Mouse (Mus musculus): ENCODE results near the gene Hist2h2ac. TPM values are rescaled to one million over a fixed set of nuclear protein-coding genes. Genes with fewer than 3 reads are reported as not detected.
"Not testable (repeated sequence)": the region's sequence is repeated elsewhere in the genome, so short reads cannot be mapped to it uniquely, and the experiment has no call there.

Hist2h2ac gene
- total RNA-seq, 2 experiments from 2014 or later: 21.9 to 28.0 TPM

DNA sequence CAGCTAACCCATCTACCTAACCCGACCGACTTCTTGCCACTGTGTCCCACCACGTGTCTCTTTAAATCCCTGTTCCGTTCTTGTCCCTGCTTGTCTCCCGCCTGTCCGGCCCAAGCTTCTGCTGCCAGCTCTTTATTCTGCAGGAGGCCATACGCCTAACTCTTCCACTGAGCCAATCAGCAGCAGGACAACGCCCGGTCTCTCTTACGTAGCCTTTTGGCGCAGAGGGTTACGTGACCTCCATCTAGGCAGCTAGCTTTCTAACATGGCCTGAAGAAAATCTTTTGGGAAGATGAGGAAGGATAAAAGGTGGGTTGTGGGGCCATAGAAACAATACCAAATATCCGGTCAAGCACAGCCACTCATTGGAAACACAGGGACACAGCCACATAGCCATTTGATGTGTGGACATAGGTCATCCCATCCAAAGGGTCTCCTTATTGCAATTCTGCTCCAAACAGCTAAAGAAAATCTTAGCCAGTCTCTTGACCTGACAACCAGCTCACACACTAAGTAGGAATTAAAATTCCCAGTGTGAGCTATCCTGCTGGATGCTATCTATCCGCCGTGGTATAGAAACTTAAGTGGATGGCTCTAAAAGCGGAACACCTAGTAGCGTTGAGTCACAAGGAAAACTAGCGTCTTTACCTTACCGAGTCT is 41.7 kb upstream of the Hist2h2ac start:
- no peak for TF ChIP-seq CTCF (conservative IDR thresholded peaks at IDR 0.05)
- H3K27ac ChIP-seq: peak overlapping the region; percentile 99
- DNase-seq (ENCODE audit: low spot score in 2 of 2): peak; percentile 70 to 88
- H3K4me3 ChIP-seq: peak overlapping the region; percentile 68

DNA sequence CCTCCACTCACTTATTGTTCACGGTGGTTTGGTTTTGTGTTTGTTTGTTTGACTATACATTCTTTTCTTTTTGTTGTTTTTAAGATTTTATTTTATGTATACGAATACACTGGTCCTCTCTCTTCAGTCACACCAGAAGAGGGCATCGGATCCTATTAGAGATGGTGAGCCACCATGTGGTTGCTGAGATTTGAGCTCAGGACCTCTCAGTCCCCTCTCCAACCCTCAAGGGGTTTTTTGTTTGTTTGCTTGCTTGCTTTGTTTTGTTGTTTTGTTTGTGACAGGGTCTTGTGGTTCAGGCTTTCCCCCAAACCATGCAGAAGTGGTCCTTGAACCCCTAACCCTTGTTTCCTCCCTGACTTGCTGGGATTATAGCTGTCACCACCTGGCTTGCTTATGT is 40.9 kb upstream of the Hist2h2ac start:
- peak; percentile 53 for TF ChIP-seq CTCF (conservative IDR thresholded peaks at IDR 0.05)
- H3K27ac ChIP-seq: peak overlapping the region; percentile 99
- peak overlapping the region; percentile 68 for H3K4me3 ChIP-seq
- no peak for DNase-seq (ENCODE audit: low spot score in 2 of 2)

DNA sequence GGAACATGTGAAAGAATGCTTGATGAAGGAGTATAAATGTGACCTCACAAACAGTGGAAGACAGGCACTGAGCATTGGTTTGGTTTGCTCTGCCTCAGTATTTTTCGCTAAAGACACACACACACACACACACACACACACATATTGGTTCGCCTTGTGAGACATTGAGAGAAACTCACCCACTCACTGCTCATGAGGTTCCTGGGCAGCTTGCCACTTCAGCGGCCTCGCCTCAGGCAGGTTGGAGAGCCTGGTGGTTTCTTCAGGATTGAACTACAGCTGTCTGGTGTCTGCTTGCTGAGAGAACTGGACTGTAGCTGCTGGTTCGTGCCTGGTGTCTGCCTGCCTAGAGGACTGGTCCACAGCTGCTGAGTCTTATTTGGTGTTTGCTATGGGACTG is 39.5 kb upstream of the Hist2h2ac start:
- Histone ChIP-seq H3K27ac (no peak overlapping the region), H3K4me3 (no peak overlapping the region)
- no peak for DNase-seq (ENCODE audit: low spot score in 2 of 2)
- no peak for TF ChIP-seq CTCF (conservative IDR thresholded peaks at IDR 0.05)

DNA sequence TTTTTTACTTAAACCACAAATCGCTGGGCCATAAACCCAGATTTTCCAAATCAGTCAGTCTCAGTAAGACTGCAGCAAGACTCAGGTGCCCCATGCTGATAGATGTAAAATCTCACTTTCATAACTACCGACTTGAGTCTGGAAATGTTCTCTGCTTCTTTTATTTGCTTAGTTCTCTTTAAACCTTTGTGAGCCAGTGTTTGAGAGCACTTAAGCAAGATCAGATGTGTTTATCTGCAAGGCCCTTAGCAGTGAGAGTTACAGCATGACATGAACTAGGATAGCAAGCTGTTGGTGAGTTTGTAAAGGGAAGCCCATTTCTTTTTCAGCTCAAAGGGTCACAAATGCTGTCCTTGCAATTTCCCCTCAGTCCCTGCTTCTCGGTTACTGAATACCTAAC is 36.5 kb upstream of the Hist2h2ac start:
- Histone ChIP-seq H3K27ac (no peak overlapping the region), H3K4me3 (no peak overlapping the region)
- DNase-seq (ENCODE audit: low spot score in 2 of 2): no peak
- TF ChIP-seq CTCF (conservative IDR thresholded peaks at IDR 0.05): no peak

DNA sequence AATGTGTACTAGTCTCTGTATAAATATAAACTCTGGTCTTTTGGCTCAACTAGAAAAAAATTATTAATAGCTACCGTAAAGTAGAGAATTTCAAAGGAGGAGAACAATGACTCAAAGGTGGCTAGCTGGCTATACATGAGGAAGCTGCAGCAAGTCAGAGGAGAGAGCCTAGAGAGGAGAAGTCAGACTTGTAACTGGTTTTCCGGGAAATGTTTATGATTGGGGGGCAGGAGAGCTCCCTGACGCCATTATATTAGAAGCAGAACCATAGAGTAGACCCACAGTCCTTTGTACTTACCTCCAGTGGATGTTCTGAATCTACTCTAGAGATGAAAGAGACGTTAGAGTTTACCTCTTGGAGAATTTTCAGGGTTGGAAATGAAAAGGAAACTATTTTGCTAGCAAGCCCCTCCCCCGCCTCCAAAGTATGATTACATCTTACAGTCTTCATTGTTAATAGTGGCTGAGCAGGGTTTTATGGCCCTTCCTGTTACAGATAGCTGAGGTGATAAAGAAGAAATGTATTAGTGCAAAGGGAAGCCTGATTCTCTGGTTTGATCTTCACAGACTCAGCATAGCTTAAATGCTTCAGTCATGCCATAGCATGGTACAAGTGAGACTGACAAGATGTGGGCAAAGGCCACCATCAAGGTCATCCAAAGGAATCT is 35.4 kb upstream of the Hist2h2ac start:
- no peak for DNase-seq (ENCODE audit: low spot score in 2 of 2)
- no peak for TF ChIP-seq CTCF (conservative IDR thresholded peaks at IDR 0.05)
- Histone ChIP-seq H3K4me3 (no peak overlapping the region), H3K27ac (no peak overlapping the region)

DNA sequence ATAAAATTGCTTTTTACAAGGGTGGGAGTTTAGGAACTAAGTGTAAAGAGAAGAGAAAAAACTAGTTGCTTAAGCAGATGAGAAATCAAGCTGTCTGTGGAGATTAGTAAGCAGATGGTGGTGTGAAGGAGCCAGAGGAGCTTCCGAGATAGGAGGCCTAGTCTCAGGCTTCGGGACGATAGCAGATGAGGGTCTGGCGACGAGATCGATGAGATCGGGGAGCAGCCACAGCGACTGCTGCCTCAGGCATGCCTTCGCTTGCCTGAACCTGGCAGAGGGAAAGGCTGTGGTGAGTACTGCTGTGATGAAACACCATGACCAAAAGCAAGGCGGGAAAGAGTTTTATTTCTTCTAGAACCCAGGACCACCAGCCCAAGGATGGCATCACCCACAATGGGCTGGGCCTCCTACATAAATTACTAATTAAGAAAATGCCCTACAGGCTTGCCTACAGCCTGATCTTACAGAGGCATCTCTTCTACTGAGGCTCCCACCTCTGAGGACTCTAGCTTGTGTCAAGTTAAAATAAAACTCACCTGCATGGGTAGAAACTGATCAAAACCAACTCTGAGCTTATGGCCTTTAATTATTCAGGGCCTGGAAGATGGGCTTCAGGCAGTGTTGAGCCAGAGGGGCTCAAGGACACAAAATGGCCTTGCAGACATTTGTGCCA is 34.1 kb upstream of the Hist2h2ac start:
- H3K27ac ChIP-seq: no peak overlapping the region; the same call in 1 of the 2 replicates
- H3K4me3 ChIP-seq: no peak overlapping the region
- DNase-seq (ENCODE audit: low spot score in 2 of 2): no peak
- no peak for TF ChIP-seq CTCF (conservative IDR thresholded peaks at IDR 0.05)

DNA sequence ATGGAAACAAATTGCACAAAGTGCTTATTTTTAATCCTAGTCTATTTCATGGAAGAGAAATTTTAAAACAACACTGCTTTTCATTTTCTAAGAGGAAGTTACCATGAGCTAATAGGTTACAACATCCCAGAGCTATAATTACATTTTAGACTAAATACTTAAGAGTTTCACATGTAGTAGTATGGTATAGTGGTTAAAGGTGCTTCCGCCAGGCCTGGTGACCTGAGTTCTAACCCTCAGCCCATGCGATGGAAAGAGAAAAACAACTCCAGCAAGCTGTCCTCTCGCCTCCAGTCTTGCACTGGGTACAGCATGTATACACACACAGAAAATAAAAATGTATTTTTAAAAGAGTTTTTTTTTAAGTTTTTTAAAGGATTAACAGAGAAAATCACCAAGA is 31.1 kb upstream of the Hist2h2ac start:
- no peak overlapping the region for H3K4me3 ChIP-seq
- DNase-seq (ENCODE audit: low spot score in 2 of 2): no peak
- TF ChIP-seq CTCF (conservative IDR thresholded peaks at IDR 0.05): no peak
- no peak overlapping the region for H3K27ac ChIP-seq

DNA sequence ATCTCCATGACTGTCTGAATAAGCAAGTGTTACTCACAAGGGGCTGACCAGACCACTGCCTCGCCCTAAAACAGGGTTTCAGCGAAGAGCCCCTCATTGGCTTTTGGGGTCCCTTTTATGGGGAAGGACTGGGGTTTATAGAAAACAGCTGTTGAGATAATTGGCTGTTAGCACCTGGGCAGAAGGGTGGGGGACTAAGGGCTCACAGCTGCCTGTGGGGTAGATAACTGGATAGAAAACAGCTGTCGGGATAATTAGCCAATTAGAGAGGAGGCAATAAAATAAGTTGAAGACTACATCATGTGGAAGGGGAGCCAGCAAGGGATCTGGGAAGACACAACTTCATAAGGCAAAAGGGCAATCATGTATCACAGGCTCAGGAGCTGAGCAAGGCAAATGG is 30.2 kb upstream of the Hist2h2ac start:
- TF ChIP-seq CTCF (conservative IDR thresholded peaks at IDR 0.05): no peak
- Histone ChIP-seq H3K27ac (no peak overlapping the region), H3K4me3 (no peak overlapping the region)
- DNase-seq (ENCODE audit: low spot score in 2 of 2): no peak

DNA sequence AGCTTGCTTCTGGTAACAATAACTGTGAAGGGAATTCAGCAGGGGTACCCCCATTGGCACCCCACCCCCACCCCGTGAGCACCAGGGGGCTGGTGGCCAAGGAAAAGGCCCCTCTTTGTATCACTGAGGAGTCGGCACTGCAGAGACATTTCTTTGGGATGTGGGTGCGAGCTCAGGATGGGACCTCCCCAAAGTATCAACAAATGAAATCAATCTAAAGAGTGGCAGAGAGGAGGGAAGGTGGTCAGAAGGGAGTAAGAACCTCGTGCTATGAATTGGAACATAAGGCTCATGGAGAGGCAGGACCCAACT is 28.3 kb upstream of the Hist2h2ac start:
- no peak for TF ChIP-seq CTCF (conservative IDR thresholded peaks at IDR 0.05)
- Histone ChIP-seq H3K27ac (no peak overlapping the region), H3K4me3 (no peak overlapping the region)
- no peak for DNase-seq (ENCODE audit: low spot score in 2 of 2)

DNA sequence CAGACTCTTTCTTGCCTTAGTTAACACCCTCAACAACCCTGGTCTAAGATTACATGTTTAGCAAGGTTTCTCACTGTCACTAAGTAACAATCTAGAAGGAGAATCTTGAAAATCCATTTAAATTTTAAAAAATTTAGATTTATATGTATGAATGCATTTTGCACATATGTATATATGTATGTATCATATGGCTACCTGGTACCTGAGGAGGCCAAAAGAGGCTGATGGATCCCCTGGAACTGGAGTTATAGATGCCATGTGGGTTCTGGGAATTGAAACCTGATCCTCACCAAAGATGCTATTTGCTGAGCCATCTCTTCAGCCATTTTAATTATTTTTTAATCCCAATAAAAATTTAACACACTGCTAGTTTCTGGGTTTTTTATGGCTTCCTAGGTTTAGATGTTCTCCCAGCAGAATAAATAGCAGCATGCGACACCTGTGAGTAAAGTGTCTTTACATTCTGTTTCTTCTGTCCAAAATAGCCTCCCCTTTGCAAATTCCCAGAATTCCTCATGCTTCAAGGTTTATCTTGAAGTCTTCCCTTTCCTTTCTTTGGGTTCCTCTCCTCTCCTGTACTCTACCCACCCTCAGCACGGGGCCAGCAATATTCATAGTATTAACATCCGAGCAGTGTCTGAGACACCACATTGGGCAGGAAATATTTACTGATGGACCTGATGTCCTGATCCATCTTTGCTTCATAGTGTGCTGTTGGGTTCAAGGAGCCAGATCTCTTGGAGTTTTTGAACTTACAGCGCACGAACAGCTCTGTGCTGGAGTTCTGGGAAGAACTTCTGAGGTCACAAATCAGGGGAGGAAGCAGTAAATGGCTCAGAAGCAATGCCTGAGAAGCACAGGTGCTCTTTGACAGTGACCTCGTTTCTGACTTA is 27.7 kb upstream of the Hist2h2ac start:
- no peak for DNase-seq (ENCODE audit: low spot score in 2 of 2)
- Histone ChIP-seq H3K27ac (no peak overlapping the region), H3K4me3 (no peak overlapping the region)
- TF ChIP-seq CTCF (conservative IDR thresholded peaks at IDR 0.05): no peak

DNA sequence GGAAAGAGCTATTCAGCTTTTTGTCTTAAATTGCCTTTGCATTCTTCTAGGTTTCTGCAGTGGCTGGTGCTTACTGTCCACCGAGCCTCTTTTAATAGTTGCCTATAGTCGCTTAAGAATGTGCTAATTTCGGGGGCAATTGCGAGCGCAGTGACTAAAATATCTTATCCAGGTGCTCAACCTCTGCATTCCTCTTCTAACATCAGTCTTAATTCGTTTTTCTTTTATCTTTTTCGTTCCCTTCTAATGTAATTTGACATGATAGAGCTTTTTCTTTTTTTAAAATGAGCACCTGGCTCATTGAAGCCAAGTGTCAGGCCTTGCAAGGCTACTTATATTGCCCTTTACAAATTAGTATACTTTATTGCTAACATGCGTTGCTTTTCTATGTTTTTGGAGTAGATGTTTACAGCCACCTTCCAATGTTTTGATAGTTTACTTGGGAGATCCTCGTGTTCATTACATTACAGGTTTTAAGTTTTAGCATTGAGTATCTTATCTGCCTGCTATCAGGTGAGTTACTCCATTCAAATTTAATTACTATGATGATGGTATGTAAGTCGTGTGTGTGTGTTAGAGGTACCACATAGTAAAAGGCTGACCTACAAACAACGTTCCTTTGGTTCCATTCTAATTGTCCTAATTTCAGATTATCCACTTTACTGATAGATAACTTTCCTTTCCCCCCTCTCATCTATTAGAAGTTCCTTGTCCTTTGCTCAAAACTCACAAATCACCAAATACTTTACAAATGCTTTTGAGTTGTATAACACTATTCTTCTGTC is 26.9 kb upstream of the Hist2h2ac start:
- no peak for DNase-seq (ENCODE audit: low spot score in 2 of 2)
- H3K27ac ChIP-seq: no peak overlapping the region
- TF ChIP-seq CTCF (conservative IDR thresholded peaks at IDR 0.05): no peak
- no peak overlapping the region for H3K4me3 ChIP-seq

DNA sequence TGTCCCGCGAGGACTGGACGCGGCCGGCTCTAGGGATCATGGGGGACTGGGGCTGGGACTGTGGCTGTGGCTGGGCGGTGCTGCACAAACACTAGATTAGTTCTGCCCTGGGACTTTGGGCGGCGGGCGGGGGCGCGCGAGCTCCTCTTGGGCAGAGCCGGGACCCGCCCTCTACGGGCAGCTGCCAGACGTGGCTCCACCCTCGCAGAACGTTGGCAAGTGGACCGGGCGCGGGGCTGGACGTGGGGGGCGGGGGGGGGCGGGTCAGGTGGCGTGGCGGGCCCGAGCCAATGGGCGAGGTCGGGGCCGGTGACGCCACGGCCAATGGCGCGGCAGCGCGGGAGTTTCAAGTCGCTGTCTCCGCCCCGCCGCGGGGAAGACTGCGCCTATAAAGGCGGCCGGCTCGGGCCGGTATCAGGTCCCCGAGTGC is 25.8 kb upstream of the Hist2h2ac start, which contains the start of gene Hist2h3c1:
Hist2h3c1 (plus strand) TSS at position 259 of the 430 bp plus-strand sequence.
- peak within 1 kb of the TSS; percentile 40; the same call in 1 of the 2 replicates for H3K4me3 ChIP-seq
- not testable (repeated sequence) for H3K27ac ChIP-seq; DNase-seq (ENCODE audit: low spot score in 2 of 2)

DNA sequence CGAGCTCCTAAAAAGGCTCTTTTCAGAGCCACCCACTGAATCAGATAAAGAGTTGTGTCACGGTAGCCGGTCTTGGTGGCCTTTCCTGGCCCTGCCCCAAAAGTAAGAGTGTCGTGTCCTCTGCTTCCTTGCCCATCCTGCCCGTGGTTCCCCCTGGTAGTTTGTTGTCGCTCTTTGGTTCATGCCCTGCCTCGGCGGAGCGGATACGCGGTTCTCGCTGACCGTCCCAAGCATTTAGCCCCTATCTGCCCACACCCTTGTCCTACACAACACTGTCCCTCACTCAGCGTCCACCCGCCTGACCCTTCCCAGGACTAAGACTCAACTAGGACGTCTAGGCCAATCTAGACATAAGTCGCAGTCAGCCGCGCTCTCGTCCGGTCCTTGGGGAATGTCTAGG is 25.3 kb upstream of the Hist2h2ac start:
- not testable (repeated sequence) for H3K27ac ChIP-seq; DNase-seq (ENCODE audit: low spot score in 2 of 2)
- peak overlapping the region; percentile 40; the same call in 1 of the 2 replicates for H3K4me3 ChIP-seq

DNA sequence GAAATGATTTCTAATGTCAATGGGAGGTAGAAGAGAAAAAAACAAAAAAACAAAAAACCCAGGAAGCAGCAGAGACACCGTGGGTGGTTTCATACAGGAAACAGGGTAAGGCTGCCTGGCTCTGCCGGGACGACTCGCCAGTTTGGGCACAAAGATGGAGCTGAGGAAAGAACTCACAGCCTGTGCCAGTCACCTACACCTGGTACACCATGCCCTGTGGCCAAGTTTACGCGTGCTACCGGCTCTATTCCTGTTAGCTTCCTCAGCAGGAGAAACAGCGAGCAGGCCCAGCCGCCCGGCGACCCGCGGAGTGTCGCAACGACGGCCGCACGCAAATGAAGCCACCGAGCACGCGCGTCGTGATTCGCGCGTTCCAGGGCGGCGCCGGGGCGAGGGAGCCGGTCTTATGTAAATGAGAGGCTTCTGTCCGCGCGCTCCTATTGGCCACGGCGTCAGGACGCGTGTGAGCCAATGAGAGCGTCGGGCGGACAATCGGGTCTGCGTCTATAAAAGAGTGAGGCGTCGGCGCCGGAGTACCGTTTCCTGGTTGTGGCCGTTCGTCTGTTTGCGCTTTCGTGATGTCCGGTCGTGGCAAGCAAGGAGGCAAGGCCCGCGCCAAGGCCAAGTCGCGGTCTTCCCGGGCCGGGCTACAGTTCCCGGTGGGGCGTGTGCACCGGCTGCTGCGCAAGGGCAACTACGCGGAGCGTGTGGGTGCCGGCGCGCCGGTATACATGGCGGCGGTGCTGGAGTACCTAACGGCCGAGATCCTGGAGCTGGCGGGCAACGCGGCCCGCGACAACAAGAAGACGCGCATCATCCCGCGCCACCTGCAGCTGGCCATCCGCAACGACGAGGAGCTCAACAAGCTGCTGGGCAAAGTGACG is 24.6 kb upstream of the Hist2h2ac start, which contains the start of gene Hist2h2aa1:
Hist2h2aa1 (plus strand) TSS at position 495 of the 884 bp plus-strand sequence.
- Histone ChIP-seq H3K4me3 (peak within 1 kb of the TSS; percentile 84), H3K27ac (peak within 1 kb of the TSS; percentile 98)
- DNase-seq (ENCODE audit: low spot score in 2 of 2): peak; percentile 84 to 87

All from layer of hippocampus, adult 2 months (tissue).